Comparison of ENCODE assay signal across 12 mouse cellular contexts in genomic region chr13:51136996-51137701, GRCm38 (mm10). TPM values are rescaled to one million over a fixed set of nuclear protein-coding genes. Genes with fewer than 3 reads are reported as not detected.
A peak's percentile ranks its signal among the peaks of the same experiment; 100 is the strongest.
DNase-seq lines count a peak whose midpoint lies in the region; ATAC-seq lines count a peak whose summit lies in the region.
"Had no signal": no experiment of that assay in that cellular context is flagged by ENCODE, and none has a peak within 500 bp of the region (broad histone marks: within the 10 kb centered on the region; RNA-seq: fewer than 3 reads in every experiment).

No protein-coding gene starts in this region.

- peak overlapping the region; percentile 28 to 39; a peak in 3 of 4 replicates for H3K27ac ChIP-seq in heart, embryonic 14.5 days (replicated peaks in 1 of 2; ENCODE audit: control insufficient read depth in 1 of 2, insufficient read depth in 1 of 2, low read depth in 2 of 2, low read length in 2 of 2)
- no peak overlapping the region for H3K27ac ChIP-seq in midbrain, embryonic 12.5 days (replicated peaks)
- H3K27ac ChIP-seq in midbrain, embryonic 14.5 days (replicated peaks; ENCODE audit: low read depth, low read length), result no peak overlapping the region
- 0 out of 2 replicates have a peak overlapping the region, but pooled peaks have one; percentile 25 for H3K27ac ChIP-seq in embryonic facial prominence, embryonic 14.5 days (replicated peaks; ENCODE audit: low read depth, low read length)
- H3K27ac ChIP-seq in stomach, embryonic 16.5 days (ENCODE audit: low read length), result peak overlapping the region; percentile 10; the same call in 1 of the 2 replicates
- H3K27ac ChIP-seq: forebrain, embryonic 12.5 days; heart, adult 2 months had no signal

- no peaks in the 10 kb centered on the region for H3K27me3 ChIP-seq in heart, embryonic 14.5 days (ENCODE audit: control insufficient read depth, insufficient read depth, low read length)
- H3K27me3 ChIP-seq in midbrain, embryonic 12.5 days, result no peaks in the 10 kb centered on the region
- H3K27me3 ChIP-seq in midbrain, embryonic 14.5 days (ENCODE audit: control insufficient read depth, insufficient read depth, low read length), result no peaks in the 10 kb centered on the region
- no peaks in the 10 kb centered on the region for H3K27me3 ChIP-seq in embryonic facial prominence, embryonic 14.5 days (replicated peaks; ENCODE audit: control insufficient read depth, insufficient read depth, low read length)
- no peaks in the 10 kb centered on the region for H3K27me3 ChIP-seq in stomach, embryonic 16.5 days (ENCODE audit: control insufficient read depth, insufficient read depth, low read length)
- H3K27me3 ChIP-seq: forebrain, embryonic 12.5 days; megakaryocyte, embryonic 14.5 days had no signal

- no peak for DNase-seq in heart, adult 11 months
- DNase-seq in midbrain, embryonic 14.5 days, result no peak
- DNase-seq in embryonic facial prominence, embryonic 14.5 days (ENCODE audit: low spot score), result no peak
- DNase-seq in right cerebral cortex, postnatal 14 days, result no peak
- DNase-seq: cerebellum, adult 9-11 months; heart, adult 2 months had no signal

- WGBS in heart, embryonic 14.5 days, result 65% methylated on average over 2 of the region's 2 CpGs
- 72% methylated on average over 2 of the region's 2 CpGs for WGBS in midbrain, embryonic 12.5 days
- 61% methylated on average over 2 of the region's 2 CpGs for WGBS in midbrain, embryonic 14.5 days
- 55% methylated on average over 2 of the region's 2 CpGs for WGBS in embryonic facial prominence, embryonic 14.5 days
- WGBS in stomach, embryonic 16.5 days, result 55% methylated on average over 2 of the region's 2 CpGs

- H3K4me1 ChIP-seq in heart, embryonic 14.5 days (ENCODE audit: control insufficient read depth in 2 of 2, insufficient read depth in 2 of 2, low read length in 2 of 2), result peaks cover 7 to 14% of the 10 kb centered on the region in 2 experiments
- H3K4me1 ChIP-seq in midbrain, embryonic 12.5 days, result no peaks in the 10 kb centered on the region
- H3K4me1 ChIP-seq in midbrain, embryonic 14.5 days (ENCODE audit: control insufficient read depth, insufficient read depth, low read length), result no peaks in the 10 kb centered on the region
- peaks cover 7% of the 10 kb centered on the region; the same call in 1 of the 2 replicates for H3K4me1 ChIP-seq in embryonic facial prominence, embryonic 14.5 days (ENCODE audit: control insufficient read depth, insufficient read depth, low read length)
- peaks cover 3% of the 10 kb centered on the region; the same call in 1 of the 2 replicates for H3K4me1 ChIP-seq in stomach, embryonic 16.5 days (ENCODE audit: control insufficient read depth, insufficient read depth, low read length)

- H3K9ac ChIP-seq in heart, embryonic 14.5 days (ENCODE audit: low read length), result no peak overlapping the region
- H3K9ac ChIP-seq in midbrain, embryonic 12.5 days (replicated peaks), result no peak overlapping the region
- H3K9ac ChIP-seq in midbrain, embryonic 14.5 days (replicated peaks; ENCODE audit: low read length), result no peak overlapping the region
- no peak overlapping the region for H3K9ac ChIP-seq in embryonic facial prominence, embryonic 14.5 days (ENCODE audit: low read depth, low read length)
- H3K9ac ChIP-seq in stomach, embryonic 16.5 days (ENCODE audit: low read length), result no peak overlapping the region
- H3K9ac ChIP-seq: forebrain, embryonic 12.5 days had no signal

- no peak for ATAC-seq in heart, embryonic 14.5 days (ENCODE audit: insufficient number of reproducible peaks, insufficient read depth, low FRiP score, low read depth)
- ATAC-seq in midbrain, embryonic 12.5 days (ENCODE audit: low FRiP score, low read depth), result 0 out of 2 replicates have a peak, but pooled peaks have one; percentile 9
- ATAC-seq in midbrain, embryonic 14.5 days (ENCODE audit: low FRiP score, low TSS enrichment), result no peak
- ATAC-seq in embryonic facial prominence, embryonic 14.5 days (ENCODE audit: low read depth), result no peak
- ATAC-seq in stomach, embryonic 16.5 days (ENCODE audit: insufficient read depth, low FRiP score), result no peak
- no peak for ATAC-seq in erythroid progenitor cell, adult 5-6 weeks (replicated peaks; ENCODE audit: low FRiP score, poor library complexity, severe bottlenecking)

- peaks cover 45% of the 10 kb centered on the region for H3K36me3 ChIP-seq in heart, embryonic 14.5 days (ENCODE audit: control insufficient read depth, insufficient read depth, low read length)
- peaks cover 41% of the 10 kb centered on the region for H3K36me3 ChIP-seq in midbrain, embryonic 12.5 days
- peaks cover 42% of the 10 kb centered on the region for H3K36me3 ChIP-seq in midbrain, embryonic 14.5 days (ENCODE audit: control insufficient read depth, insufficient read depth, low read length)
- H3K36me3 ChIP-seq in embryonic facial prominence, embryonic 14.5 days (ENCODE audit: control insufficient read depth, insufficient read depth, low read length), result peaks cover 41% of the 10 kb centered on the region
- H3K36me3 ChIP-seq in stomach, embryonic 16.5 days (ENCODE audit: control insufficient read depth, insufficient read depth, low read length), result peaks cover 8% of the 10 kb centered on the region; the same call in 1 of the 2 replicates

- H3K4me3 ChIP-seq in heart, embryonic 14.5 days (ENCODE audit: control insufficient read depth in 1 of 2, insufficient read depth in 1 of 2, low read depth in 1 of 2, low read length in 2 of 2), result no peak overlapping the region
- no peak overlapping the region for H3K4me3 ChIP-seq in midbrain, embryonic 12.5 days
- H3K4me3 ChIP-seq in midbrain, embryonic 14.5 days (replicated peaks; ENCODE audit: low read depth, low read length), result no peak overlapping the region
- no peak overlapping the region for H3K4me3 ChIP-seq in embryonic facial prominence, embryonic 14.5 days (ENCODE audit: low read depth, low read length)
- H3K4me3 ChIP-seq in stomach, embryonic 16.5 days (replicated peaks; ENCODE audit: low read length), result no peak overlapping the region
- H3K4me3 ChIP-seq: forebrain, embryonic 12.5 days; heart, adult 2 months had no signal

- H3K9me3 ChIP-seq in heart, embryonic 14.5 days (ENCODE audit: control insufficient read depth, low read length), result no peaks in the 10 kb centered on the region
- no peaks in the 10 kb centered on the region for H3K9me3 ChIP-seq in midbrain, embryonic 12.5 days
- no peaks in the 10 kb centered on the region for H3K9me3 ChIP-seq in midbrain, embryonic 14.5 days (ENCODE audit: control insufficient read depth, low read length)
- no peaks in the 10 kb centered on the region for H3K9me3 ChIP-seq in embryonic facial prominence, embryonic 14.5 days (ENCODE audit: control insufficient read depth, low read length)
- H3K9me3 ChIP-seq in stomach, embryonic 16.5 days (replicated peaks; ENCODE audit: control insufficient read depth, low read length), result no peaks in the 10 kb centered on the region
- H3K9me3 ChIP-seq: forebrain, embryonic 12.5 days; megakaryocyte, embryonic 14.5 days had no signal

- no peak overlapping the region for H3K4me2 ChIP-seq in heart, embryonic 14.5 days (ENCODE audit: low read length)
- no peak overlapping the region for H3K4me2 ChIP-seq in midbrain, embryonic 12.5 days (replicated peaks)
- H3K4me2 ChIP-seq in midbrain, embryonic 14.5 days (ENCODE audit: low read length), result no peak overlapping the region
- no peak overlapping the region for H3K4me2 ChIP-seq in embryonic facial prominence, embryonic 14.5 days (ENCODE audit: low read depth, low read length)
- no peak overlapping the region for H3K4me2 ChIP-seq in stomach, embryonic 16.5 days (ENCODE audit: low read depth, low read length)
- H3K4me2 ChIP-seq: forebrain, embryonic 12.5 days had no signal

RNA-seq across cellular contexts. Expression of gene Nxnl2, which starts 33.7 kb away (rescaled TPM):
- polyA plus RNA-seq in heart, embryonic 14.5 days (2014; fragmentation: Nextera tagmentation; extraction: Ambion mirVana), result 1.2 and 2.3 TPM in 2 replicates
- polyA plus RNA-seq in midbrain, embryonic 12.5 days (2016; fragmentation: Nextera tagmentation; extraction: Ambion mirVana), result 0.75 and 0.77 TPM in 2 replicates
- polyA plus RNA-seq in midbrain, embryonic 14.5 days (2014; fragmentation: Nextera tagmentation; extraction: Ambion mirVana), result 1.3 TPM in 2 replicates
- polyA plus RNA-seq in embryonic facial prominence, embryonic 14.5 days (2014; fragmentation: Nextera tagmentation; extraction: Ambion mirVana), result 1.6 and 2.4 TPM in 2 replicates
- 1.3 and 1.5 TPM in 2 replicates for polyA plus RNA-seq in stomach, embryonic 16.5 days (2015; fragmentation: Nextera tagmentation; extraction: Ambion mirVana)
- total RNA-seq in erythroid progenitor cell, adult 5-6 weeks (2015; ENCODE audit: low replicate concordance), result not detected in 2 replicates
- total RNA-seq in erythroid progenitor cell, adult 5-6 weeks (2017; ENCODE audit: low replicate concordance), result not detected in 2 replicates

RNA-seq across cellular contexts. Expression of gene Spin1, which starts 36.5 kb away (rescaled TPM):
- 57.8 and 58.1 TPM in 2 replicates for polyA plus RNA-seq in heart, embryonic 14.5 days (2014; fragmentation: Nextera tagmentation; extraction: Ambion mirVana)
- 119 and 126 TPM in 2 replicates for polyA plus RNA-seq in midbrain, embryonic 12.5 days (2016; fragmentation: Nextera tagmentation; extraction: Ambion mirVana)
- 149 and 202 TPM in 2 replicates for polyA plus RNA-seq in midbrain, embryonic 14.5 days (2014; fragmentation: Nextera tagmentation; extraction: Ambion mirVana)
- polyA plus RNA-seq in embryonic facial prominence, embryonic 14.5 days (2014; fragmentation: Nextera tagmentation; extraction: Ambion mirVana), result 95.6 and 99.9 TPM in 2 replicates
- polyA plus RNA-seq in stomach, embryonic 16.5 days (2015; fragmentation: Nextera tagmentation; extraction: Ambion mirVana), result 64.8 and 66.5 TPM in 2 replicates
- total RNA-seq in erythroid progenitor cell, adult 5-6 weeks (2015; ENCODE audit: low replicate concordance), result 10.8 and 15.9 TPM in 2 replicates
- total RNA-seq in erythroid progenitor cell, adult 5-6 weeks (2017; ENCODE audit: low replicate concordance), result 6.3 and 9.0 TPM in 2 replicates

Comparison
In these comparisons a context has a peak if more than half of its experiments do, and no peak if none do; other contexts are left out.
1. H3K27ac ChIP-seq: peak in heart, embryonic 14.5 days (2 of 2), embryonic facial prominence, embryonic 14.5 days (single experiment) and stomach, embryonic 16.5 days (single experiment); none in midbrain, embryonic 12.5 days (single experiment) and midbrain, embryonic 14.5 days (single experiment).